Mouse (Mus musculus) c-Kit-positive CD71-negative TER-119-negative erythroid progenitor cells, embryonic 14.5 days (primary cell): ENCODE measurements around the gene Zfp42.

Experiments
- DNase-seq: peaks from one replicate; pipeline ENCODE4 v3.0.0-alpha.2; 2013; ENCODE audit warnings: low read depth

The Zfp42 gene

DNA sequence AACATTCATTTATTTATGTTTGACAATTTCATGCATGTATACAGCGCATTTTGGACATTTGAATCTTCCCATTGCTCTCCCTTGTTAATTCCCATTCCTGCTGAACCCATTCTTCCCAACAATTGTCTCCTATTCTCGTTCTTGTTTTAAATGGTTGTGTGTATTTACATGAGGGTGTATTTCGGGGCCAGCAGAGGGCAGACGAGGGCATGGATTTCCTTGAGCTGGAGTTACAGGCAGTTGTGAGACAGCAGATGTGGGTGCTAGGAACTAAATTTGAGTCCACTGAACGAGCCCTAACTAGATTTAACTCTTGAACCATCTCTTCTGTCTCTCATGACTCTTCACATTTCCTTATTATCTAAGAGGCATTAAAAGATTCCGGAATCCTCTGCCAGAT is 55.1 kb downstream of the Zfp42 start:
- no peak for DNase-seq

GRCm38 (mm10) chr8:43248707-43249106 is 58.1 kb downstream of the Zfp42 start:
- DNase-seq = no peak
